Mouse (Mus musculus) ovary, postnatal 14 days (tissue): Measurements from ENCODE around the gene Atad2b.

Experiments used
- DNase-seq: peaks from one replicate; pipeline ENCODE4 v3.0.0; 2022; ENCODE audit warnings: low spot score

Gene Atad2b

DNA sequence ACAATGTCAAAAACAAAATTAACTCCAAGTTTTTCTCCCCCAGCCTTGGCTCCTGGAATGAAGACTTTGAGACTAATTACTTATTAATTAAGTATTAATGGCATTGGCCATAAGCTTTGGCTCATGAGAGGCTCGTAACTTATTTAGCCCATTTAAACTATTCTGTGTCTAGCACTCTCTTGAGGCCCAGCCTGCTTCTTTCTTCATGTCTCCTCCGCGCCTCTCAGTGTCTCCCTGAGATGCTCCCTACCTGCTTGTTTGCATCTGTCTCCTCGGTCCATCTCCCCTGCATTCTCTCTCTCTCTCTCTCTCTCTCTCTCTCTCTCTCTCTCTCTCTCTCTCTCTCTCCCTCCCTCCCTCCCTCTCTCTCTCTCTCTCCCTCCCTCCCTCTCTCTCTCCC is 164.3 kb downstream of the Atad2b start:
- no peak for DNase-seq

DNA sequence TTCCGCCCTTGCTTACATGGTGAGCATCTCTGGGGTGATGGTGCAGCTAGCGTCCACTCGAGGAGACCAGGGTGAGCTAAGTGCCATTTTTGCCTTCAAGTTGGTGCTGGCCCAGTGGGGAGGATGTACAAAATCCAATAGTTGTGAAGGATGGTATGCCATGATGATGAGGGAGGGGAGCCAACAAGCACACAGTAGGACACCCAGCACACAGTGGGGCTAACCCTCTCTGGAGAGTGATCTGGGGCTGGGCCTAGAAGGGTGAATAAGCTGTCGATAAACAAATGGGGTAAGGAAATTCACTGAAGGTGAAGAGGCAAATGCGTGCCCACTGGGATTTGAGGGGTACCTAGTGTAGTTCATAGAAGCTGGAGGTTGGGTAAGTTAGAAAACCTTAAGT is 167.6 kb downstream of the Atad2b start:
- DNase-seq = no peak

DNA sequence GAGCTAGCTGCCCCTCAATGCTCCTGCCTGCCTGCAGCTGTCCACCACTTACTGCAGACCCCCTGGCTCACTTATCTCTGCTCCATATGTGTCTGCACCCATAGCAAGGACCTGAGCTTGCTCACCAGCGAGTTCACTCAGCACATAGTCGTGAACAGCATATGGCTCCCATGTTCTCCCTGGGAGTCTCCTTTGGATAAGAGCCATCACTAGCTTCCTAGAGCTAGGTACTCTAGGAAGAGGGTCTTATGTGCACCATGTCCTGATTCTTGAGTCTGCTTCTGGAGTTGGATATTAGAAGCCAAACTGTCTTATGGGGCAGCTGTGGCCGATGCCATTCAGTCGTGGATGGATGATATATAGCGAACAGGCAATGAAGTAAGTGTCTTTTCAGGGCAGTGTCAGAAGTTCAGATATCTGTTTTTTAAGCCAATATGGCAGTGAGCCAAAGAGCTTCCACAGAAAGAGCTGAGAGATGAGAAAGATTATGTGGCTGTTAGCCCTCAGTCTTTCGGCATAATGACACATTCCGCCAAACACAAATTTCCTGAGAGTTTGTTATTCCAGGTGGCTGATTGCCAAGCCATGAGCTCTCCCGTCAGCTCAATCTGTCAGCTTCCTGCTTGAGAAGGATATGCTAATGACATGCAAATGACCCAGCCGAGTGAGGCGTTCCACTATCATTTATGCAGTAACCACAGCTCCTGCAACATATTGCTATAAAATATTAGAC is 170.8 kb downstream of the Atad2b start:
- DNase-seq = peak; percentile 9

DNA sequence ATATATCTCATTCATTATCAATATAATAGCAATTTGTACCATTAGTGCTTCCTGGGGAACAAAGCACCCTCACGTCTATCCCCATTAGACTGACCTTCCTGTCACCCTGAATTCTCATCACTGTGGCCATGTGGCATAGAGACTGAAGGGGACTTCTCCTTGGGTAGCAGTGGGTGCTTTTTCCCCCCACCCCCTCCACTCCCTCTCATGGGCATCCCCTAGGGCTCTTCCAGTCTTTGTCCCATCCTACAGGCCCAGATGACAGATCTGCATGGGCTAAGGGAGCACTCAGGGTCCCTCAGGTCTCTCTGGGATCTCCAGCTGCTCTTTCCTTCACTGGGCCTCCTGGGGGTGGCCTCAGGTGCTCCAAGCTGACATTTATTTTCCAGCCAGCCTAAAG is 171.5 kb downstream of the Atad2b start:
- DNase-seq = no peak
